Mouse (Mus musculus): ENCODE results near the gene 2310022A10Rik. TPM values are rescaled to one million over a fixed set of nuclear protein-coding genes. Genes with fewer than 3 reads are reported as not detected.
"Not testable (repeated sequence)": the region's sequence is repeated elsewhere in the genome, so short reads cannot be mapped to it uniquely, and the experiment has no call there.

The 2310022A10Rik gene
- polyA plus RNA-seq, 1 experiment from 2014 or later = 36.3 TPM

DNA sequence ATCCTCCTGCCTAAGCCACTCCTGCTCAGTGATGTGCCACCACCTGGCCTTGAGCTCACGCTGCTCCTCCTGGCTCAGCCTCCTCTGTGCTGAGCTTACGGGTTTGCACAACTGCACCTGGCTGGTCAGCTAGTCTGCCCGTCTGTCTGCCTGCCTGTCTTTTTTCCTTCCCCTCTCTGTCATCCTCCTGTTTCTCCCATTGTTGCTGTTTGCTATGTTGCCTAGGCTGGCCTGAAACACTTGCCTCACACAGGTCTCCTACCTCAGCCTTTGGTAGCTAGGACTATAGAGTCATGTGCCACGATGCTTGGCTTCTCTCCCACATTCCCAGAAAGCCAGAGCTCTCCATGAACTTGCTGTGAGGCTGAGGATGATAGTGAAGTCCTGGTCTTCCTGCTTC lies 59.9 kb downstream of the 2310022A10Rik start:
- Histone ChIP-seq H3K9me3 (no peaks in the 10 kb centered on the region), H3K36me3 (peaks cover 50% of the 10 kb centered on the region), H3K4me1 (peaks cover 27% of the 10 kb centered on the region), H3K27ac (no peak overlapping the region), H3K27me3 (ENCODE audit: insufficient read depth, poor library complexity, severe bottlenecking) (no peaks in the 10 kb centered on the region), H3K4me3 (no peak overlapping the region)
- 76% methylated on average over 4 of the region's 4 CpGs for WGBS
- DNase-seq (ENCODE audit: low spot score) = no peak

DNA sequence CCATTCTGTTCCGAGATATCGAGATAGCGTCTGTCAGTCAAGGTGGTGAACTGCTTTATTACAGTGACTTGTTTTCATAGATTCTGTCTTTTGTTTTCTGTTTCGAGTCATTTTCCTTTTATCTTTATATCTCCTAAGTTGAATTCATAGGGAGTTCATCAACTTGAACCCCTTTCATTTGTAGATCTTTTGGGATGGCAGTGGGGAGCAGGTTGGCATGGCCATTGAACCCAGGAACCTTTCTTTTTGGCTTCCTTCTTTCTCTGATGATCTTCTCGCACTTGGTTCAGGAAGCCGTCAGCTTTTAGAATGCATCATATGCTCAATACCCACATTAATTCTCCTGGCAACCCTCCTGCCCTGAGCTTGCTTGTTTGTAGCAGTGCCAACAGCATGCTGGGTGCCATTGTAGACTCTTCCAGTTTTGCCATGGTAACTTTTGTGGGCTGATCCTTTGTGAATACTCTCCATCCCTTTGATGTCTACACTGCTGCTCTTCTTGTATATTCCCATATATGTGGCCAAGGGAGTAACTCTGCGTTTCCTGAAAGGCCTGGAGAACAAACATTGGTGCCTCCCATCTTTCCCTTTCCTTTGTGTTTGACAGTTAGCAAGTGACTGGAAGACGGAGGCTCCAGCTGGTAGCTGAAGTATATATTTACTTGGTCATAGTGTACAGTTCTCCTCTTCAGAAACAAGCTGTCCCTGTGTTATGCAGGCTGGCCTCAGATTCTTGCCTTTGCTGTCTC lies 60.9 kb downstream of the 2310022A10Rik start:
- Histone ChIP-seq H3K36me3 (peaks cover 59% of the 10 kb centered on the region), H3K4me3 (no peak overlapping the region), H3K27me3 (ENCODE audit: insufficient read depth, poor library complexity, severe bottlenecking) (no peaks in the 10 kb centered on the region), H3K4me1 (peaks cover 17% of the 10 kb centered on the region), H3K27ac (no peak overlapping the region), H3K9me3 (no peaks in the 10 kb centered on the region)
- DNase-seq (ENCODE audit: low spot score) = no peak
- 84% methylated on average over 8 of the region's 8 CpGs for WGBS

DNA sequence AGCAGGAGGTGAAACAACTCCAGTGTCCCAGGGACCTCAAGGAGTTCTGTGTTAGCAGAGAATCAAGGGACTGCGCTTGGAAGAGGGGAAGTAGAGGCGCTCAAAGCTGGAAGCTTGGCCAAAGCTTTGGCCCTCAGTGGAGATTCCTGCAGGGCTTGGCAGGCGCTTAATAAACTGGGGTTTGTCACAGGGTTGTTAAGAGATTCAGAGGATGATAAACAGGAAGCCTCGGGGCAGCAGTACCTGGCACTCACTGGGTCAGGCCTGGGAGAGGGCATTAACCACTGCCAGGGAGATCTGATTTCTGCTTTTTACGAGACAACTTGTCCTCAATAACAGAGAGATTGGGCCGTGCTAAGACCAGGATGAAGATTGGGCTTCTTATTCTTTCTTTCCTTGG lies 68.0 kb downstream of the 2310022A10Rik start:
- H3K27ac ChIP-seq = no peak overlapping the region

DNA sequence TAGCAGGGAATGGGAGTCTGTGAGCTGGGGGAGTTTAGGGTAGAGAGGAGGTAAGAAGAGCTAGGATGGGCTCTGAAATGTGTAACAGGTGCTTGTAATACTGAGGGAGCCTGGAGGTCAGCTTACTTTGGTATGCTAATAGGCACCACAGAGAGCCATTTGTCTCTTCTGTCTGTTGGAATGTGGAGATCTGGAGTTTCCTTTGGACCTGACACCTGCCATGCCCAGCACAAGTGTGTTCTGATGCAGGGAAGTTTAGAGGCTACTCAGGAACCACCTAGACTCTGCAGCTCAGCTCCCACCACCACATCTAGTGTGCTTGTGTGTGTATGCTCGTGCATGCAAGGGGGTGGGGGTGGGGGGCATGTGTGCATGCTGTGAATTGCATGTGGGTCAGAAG lies 69.2 kb downstream of the 2310022A10Rik start:
- no peaks in the 10 kb centered on the region for H3K27me3 ChIP-seq (ENCODE audit: insufficient read depth, poor library complexity, severe bottlenecking)
- WGBS = 90% methylated on average over 1 of the region's 1 CpGs
- H3K9me3 ChIP-seq = no peaks in the 10 kb centered on the region
- peaks cover 97% of the 10 kb centered on the region for H3K36me3 ChIP-seq
- no peak overlapping the region for H3K4me3 ChIP-seq
- no peak overlapping the region for H3K27ac ChIP-seq
- no peak for DNase-seq (ENCODE audit: low spot score)
- no peaks in the 10 kb centered on the region for H3K4me1 ChIP-seq

More for the DNA sequence above, 68.0 kb downstream of the 2310022A10Rik start:
- Histone ChIP-seq H3K4me1 (no peaks in the 10 kb centered on the region), H3K4me3 (no peak overlapping the region), H3K36me3 (peaks cover 97% of the 10 kb centered on the region), H3K9me3 (no peaks in the 10 kb centered on the region), H3K27me3 (ENCODE audit: insufficient read depth, poor library complexity, severe bottlenecking) (no peaks in the 10 kb centered on the region)
- WGBS = 82% methylated on average over 6 of the region's 6 CpGs
- DNase-seq (ENCODE audit: low spot score) = no peak

DNA sequence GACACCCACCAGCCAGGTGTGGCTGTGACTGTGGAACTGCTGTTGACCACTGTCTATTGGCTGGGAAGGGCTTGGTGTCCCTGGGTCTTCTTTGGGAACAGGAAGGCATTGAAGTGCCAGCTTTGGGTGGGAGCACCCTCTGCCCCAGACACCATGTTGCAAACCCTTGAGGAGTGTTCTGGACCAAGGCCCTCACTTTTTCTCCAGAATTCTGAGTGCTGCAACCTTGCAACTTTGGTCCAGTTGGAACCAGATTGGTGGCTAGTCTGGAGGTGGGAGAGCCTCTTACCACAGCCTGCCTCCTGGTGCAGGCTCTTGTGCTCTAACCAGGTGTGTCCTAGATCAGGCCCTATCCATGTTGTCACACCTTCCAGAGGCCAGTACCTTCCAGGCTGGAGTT lies 71.9 kb downstream of the 2310022A10Rik start:
- no peak overlapping the region for H3K4me3 ChIP-seq
- no peaks in the 10 kb centered on the region for H3K4me1 ChIP-seq
- no peaks in the 10 kb centered on the region for H3K9me3 ChIP-seq
- H3K27me3 ChIP-seq (ENCODE audit: insufficient read depth, poor library complexity, severe bottlenecking) = no peaks in the 10 kb centered on the region
- no peak for DNase-seq (ENCODE audit: low spot score)
- peaks cover 97% of the 10 kb centered on the region for H3K36me3 ChIP-seq
- no peak overlapping the region for H3K27ac ChIP-seq

DNA sequence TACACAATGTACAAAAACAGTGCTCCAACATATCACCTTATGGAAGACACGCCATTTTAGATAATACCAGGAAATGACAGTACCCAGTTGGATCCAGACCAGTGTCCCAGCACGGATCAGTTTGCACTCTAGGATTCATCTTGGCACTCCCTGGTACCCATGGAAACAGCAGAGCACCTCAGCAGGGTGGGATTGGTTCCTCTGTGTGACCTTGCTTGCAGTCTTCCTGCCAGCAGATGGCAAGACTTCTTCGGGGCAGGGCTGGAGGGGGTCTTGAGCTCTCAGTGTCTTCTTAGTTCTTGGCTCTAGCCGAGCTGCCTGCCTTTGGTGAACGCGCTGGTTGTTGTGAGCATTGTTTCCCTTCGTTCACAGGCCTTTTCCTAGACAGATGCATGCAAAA lies 74.7 kb downstream of the 2310022A10Rik start:
- H3K27me3 ChIP-seq (ENCODE audit: insufficient read depth, poor library complexity, severe bottlenecking) = no peaks in the 10 kb centered on the region
- no peak overlapping the region for H3K4me3 ChIP-seq
- 89% methylated on average over 7 of the region's 7 CpGs for WGBS
- H3K4me1 ChIP-seq = no peaks in the 10 kb centered on the region
- DNase-seq (ENCODE audit: low spot score) = no peak
- no peak overlapping the region for H3K27ac ChIP-seq
- peaks cover 93% of the 10 kb centered on the region for H3K36me3 ChIP-seq
- H3K9me3 ChIP-seq = no peaks in the 10 kb centered on the region

DNA sequence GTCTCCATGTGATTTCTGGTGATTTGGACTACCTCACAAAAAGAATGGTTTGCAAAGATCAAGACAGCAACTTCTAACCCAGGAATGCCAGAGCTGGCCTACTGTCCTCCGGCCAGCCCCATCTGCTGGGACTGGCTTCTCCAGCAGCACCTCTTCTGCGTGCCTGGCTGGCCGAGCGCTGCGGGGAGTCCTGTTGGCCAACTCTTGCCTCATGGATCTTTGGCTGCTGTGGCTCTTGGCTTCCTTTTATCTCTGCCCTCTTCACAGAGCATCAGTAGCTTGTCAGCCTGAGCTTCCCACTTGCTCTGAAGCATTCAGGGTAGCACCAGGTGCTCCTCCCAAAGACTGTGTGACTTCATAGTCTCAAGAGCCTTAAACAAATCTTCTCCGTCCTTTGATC lies 75.2 kb downstream of the 2310022A10Rik start:
- Histone ChIP-seq H3K4me3 (no peak overlapping the region), H3K27me3 (ENCODE audit: insufficient read depth, poor library complexity, severe bottlenecking) (no peaks in the 10 kb centered on the region), H3K36me3 (peaks cover 93% of the 10 kb centered on the region), H3K9me3 (no peaks in the 10 kb centered on the region), H3K27ac (no peak overlapping the region), H3K4me1 (no peaks in the 10 kb centered on the region)
- WGBS = 94% methylated on average over 6 of the region's 6 CpGs
- DNase-seq (ENCODE audit: low spot score) = no peak

DNA sequence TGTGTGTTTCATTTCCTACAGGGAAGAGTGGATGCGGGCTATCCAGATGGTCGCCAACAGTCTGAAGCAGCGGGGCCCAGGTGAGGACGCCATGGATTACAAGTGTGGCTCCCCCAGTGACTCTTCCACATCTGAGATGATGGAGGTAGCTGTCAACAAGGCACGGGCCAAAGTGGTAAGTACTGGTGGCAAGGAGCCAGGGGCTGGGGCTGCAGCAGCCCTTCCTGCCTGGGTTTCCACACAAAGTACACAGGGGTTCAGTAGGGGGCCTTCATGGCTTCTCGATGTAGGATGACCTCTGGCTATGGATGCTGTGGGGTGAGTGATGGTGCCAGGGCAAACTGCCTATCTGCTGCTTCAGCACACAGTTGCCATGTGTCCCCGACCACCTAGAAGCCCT lies 75.8 kb downstream of the 2310022A10Rik start:
- H3K4me1 ChIP-seq; H3K27ac ChIP-seq; H3K27me3 ChIP-seq (ENCODE audit: insufficient read depth, poor library complexity, severe bottlenecking); H3K9me3 ChIP-seq; H3K4me3 ChIP-seq; DNase-seq (ENCODE audit: low spot score): not testable (repeated sequence)
- H3K36me3 ChIP-seq = peaks cover 93% of the 10 kb centered on the region
- 92% methylated on average over 7 of the region's 7 CpGs for WGBS

DNA sequence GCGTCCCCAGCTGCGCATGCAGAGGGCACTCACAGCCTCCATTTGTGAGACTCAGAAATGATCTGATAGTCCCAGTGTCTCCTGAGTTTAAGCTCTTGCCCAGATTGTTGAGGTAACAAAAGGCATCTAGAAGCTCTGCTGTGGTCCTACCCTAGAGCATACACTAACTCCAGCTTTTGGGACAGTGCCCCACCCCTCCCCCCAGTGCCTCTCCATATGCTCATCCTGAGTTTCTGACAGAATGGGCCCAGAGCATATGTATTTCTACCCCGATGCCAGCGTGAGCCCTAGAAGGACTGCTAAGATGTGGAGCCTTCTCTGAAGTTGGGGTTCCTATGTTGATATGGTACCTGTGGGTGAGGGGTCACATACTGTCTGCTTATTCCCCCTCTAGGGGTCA lies 78.4 kb downstream of the 2310022A10Rik start:
- WGBS = 97% methylated on average over 4 of the region's 4 CpGs
- Histone ChIP-seq H3K27ac (no peak overlapping the region), H3K36me3 (peaks cover 93% of the 10 kb centered on the region), H3K9me3 (no peaks in the 10 kb centered on the region), H3K4me3 (no peak overlapping the region), H3K4me1 (no peaks in the 10 kb centered on the region), H3K27me3 (ENCODE audit: insufficient read depth, poor library complexity, severe bottlenecking) (no peaks in the 10 kb centered on the region)
- no peak for DNase-seq (ENCODE audit: low spot score)

Other genes starting within 250 kb of the 2310022A10Rik start
- 19.2 and 23.6 TPM in 2 replicates for gene Ltbp4, start 215.5 kb upstream of the 2310022A10Rik start, polyA plus RNA-seq (2016; fragmentation: Nextera tagmentation; extraction: Ambion mirVana)
- 48.3 and 50.4 TPM in 2 replicates for gene Shkbp1, start 197.2 kb upstream of the 2310022A10Rik start, polyA plus RNA-seq (2016; fragmentation: Nextera tagmentation; extraction: Ambion mirVana)
- 1.3 and 2.1 TPM in 2 replicates for gene Gm20479, start 195.8 kb upstream of the 2310022A10Rik start, polyA plus RNA-seq (2016; fragmentation: Nextera tagmentation; extraction: Ambion mirVana)
- gene Sptbn4, start 105.5 kb upstream of the 2310022A10Rik start, polyA plus RNA-seq (2016; fragmentation: Nextera tagmentation; extraction: Ambion mirVana) = 0.40 and 0.46 TPM in 2 replicates
- 88.8 and 94.6 TPM in 2 replicates for gene Blvrb, start 105.3 kb upstream of the 2310022A10Rik start, polyA plus RNA-seq (2016; fragmentation: Nextera tagmentation; extraction: Ambion mirVana)
- 19.0 and 23.8 TPM in 2 replicates for gene Sertad3, start 79.5 kb upstream of the 2310022A10Rik start, polyA plus RNA-seq (2016; fragmentation: Nextera tagmentation; extraction: Ambion mirVana)
- gene Sertad1, start 66.3 kb upstream of the 2310022A10Rik start, polyA plus RNA-seq (2016; fragmentation: Nextera tagmentation; extraction: Ambion mirVana) = 34.8 and 38.9 TPM in 2 replicates
- 2.4 and 2.8 TPM in 2 replicates for gene Prx, start 53.9 kb upstream of the 2310022A10Rik start, polyA plus RNA-seq (2016; fragmentation: Nextera tagmentation; extraction: Ambion mirVana)
- 0.54 and 0.59 TPM in 2 replicates for gene Hipk4, start 30.0 kb upstream of the 2310022A10Rik start, polyA plus RNA-seq (2016; fragmentation: Nextera tagmentation; extraction: Ambion mirVana)
- 54.1 and 55.6 TPM in 2 replicates for gene Pld3, start within 50 bp of the 2310022A10Rik start, polyA plus RNA-seq (2016; fragmentation: Nextera tagmentation; extraction: Ambion mirVana)
- 94.8 and 106 TPM in 2 replicates for gene Akt2, start 38.3 kb downstream of the 2310022A10Rik start, polyA plus RNA-seq (2016; fragmentation: Nextera tagmentation; extraction: Ambion mirVana)
- gene Ttc9b, start 100.7 kb downstream of the 2310022A10Rik start, polyA plus RNA-seq (2016; fragmentation: Nextera tagmentation; extraction: Ambion mirVana) = not detected in 2 replicates
- gene Map3k10, start 121.4 kb downstream of the 2310022A10Rik start, polyA plus RNA-seq (2016; fragmentation: Nextera tagmentation; extraction: Ambion mirVana) = 4.5 and 10.6 TPM in 2 replicates
- 1.6 and 2.5 TPM in 2 replicates for gene Zfp607b, start 136.1 kb downstream of the 2310022A10Rik start, polyA plus RNA-seq (2016; fragmentation: Nextera tagmentation; extraction: Ambion mirVana)
- gene Zfp60, start 178.2 kb downstream of the 2310022A10Rik start, polyA plus RNA-seq (2016; fragmentation: Nextera tagmentation; extraction: Ambion mirVana) = 23.8 and 28.7 TPM in 2 replicates